Mouse (Mus musculus) gastrocnemius, postnatal 14 days (tissue): ENCODE results near the gene Prom2. TPM values are rescaled to one million over a fixed set of nuclear protein-coding genes. Genes with fewer than 3 reads are reported as not detected.

Source experiments
- DNase-seq: peaks from one replicate; pipeline ENCODE4 v3.0.0; 2021; ENCODE audit warnings: mixed read lengths
- intact Hi-C: fragments of 180-260 bp; cut with DNase I; formaldehyde crosslinking; loops from one replicate; pipeline ENCODE4 v1.15.1; 2025; ENCODE audit warnings: low total_unique reads
- total RNA-seq, 2 experiments: library from RNA; stranded (reverse); gene quantifications; 2 replicates each; pipeline ENCODE4 v1.2.3; 2021

Gene Prom2
- total RNA-seq, 2 experiments from 2014 or later = not detected

- peak; percentile 63 for DNase-seq
- intact Hi-C loops = no loop called here
Measured at GRCm38 (mm10) chr2:127501061-127501460, 40.2 kb downstream of the Prom2 start.

GRCm38 (mm10) chr2:127498750-127499149 lies 42.5 kb downstream of the Prom2 start:
- intact Hi-C loops = no loop called here
- DNase-seq = no peak

- intact Hi-C loops = no loop called here
- no peak for DNase-seq
Measured at GRCm38 (mm10) chr2:127496321-127496720, 44.9 kb downstream of the Prom2 start.

GRCm38 (mm10) chr2:127484476-127485170 lies 56.6 kb downstream of the Prom2 start:
- intact Hi-C loops = no loop called here
- peak; percentile 53 for DNase-seq

- DNase-seq = no peak
- intact Hi-C loops = no loop called here
Measured at GRCm38 (mm10) chr2:127483001-127483400, 58.3 kb downstream of the Prom2 start.

GRCm38 (mm10) chr2:127482533-127482911 lies 58.7 kb downstream of the Prom2 start:
- intact Hi-C loops = no loop called here
- DNase-seq = peak; percentile 74

- no peak for DNase-seq
- intact Hi-C loops = no loop called here
Measured at GRCm38 (mm10) chr2:127481841-127482532, 59.3 kb downstream of the Prom2 start.

- intact Hi-C loops = no loop called here
- DNase-seq = no peak
Measured at GRCm38 (mm10) chr2:127479763-127480162, 61.5 kb downstream of the Prom2 start.

GRCm38 (mm10) chr2:127479210-127479609 lies 62.1 kb downstream of the Prom2 start:
- DNase-seq = no peak
- intact Hi-C loops = no loop called here

Other genes with a start within 250 kb of the Prom2 start
- gene Dusp2, start 205.3 kb downstream of the Prom2 start, total RNA-seq = 1 to 10 TPM; 1.6 TPM
- gene Astl, start 202.8 kb downstream of the Prom2 start, total RNA-seq = not detected
- 1 to 10 TPM; 1.2 to 2.4 TPM for gene Adra2b, start 178.3 kb downstream of the Prom2 start, total RNA-seq
- gene Gpat2, start 116.3 kb downstream of the Prom2 start, total RNA-seq = not detected
- 10 to 100 TPM; 14.5 to 17.5 TPM for gene Fahd2a, start 96.9 kb downstream of the Prom2 start, total RNA-seq
- gene Kcnip3, start 19.4 kb downstream of the Prom2 start, total RNA-seq = under 1 TPM; 0.53 to 0.86 TPM
- 1 to 10 TPM; 1.3 to 2.5 TPM for gene Zfp661, start 45.6 kb upstream of the Prom2 start, total RNA-seq
- gene Mrps5, start 45.8 kb upstream of the Prom2 start, total RNA-seq = 10 to 100 TPM; 85.2 to 98.4 TPM
- gene Mal, start 115.2 kb upstream of the Prom2 start, total RNA-seq = 10 to 100 TPM in 1 of 2 experiments, 1 to 10 TPM in 1; 4.1 to 25.9 TPM
- 1 to 10 TPM; 4.2 to 4.3 TPM for gene Mall, start 188.5 kb upstream of the Prom2 start, total RNA-seq
- gene Nphp1, start 247.4 kb upstream of the Prom2 start, total RNA-seq = 10 to 100 TPM; 13.7 to 15.4 TPM